Mouse (Mus musculus) myocyte (in vitro differentiated cells): ENCODE data around the gene Il34. TPM values are rescaled to one million over a fixed set of nuclear protein-coding genes. Genes with fewer than 3 reads are reported as not detected.

Experiments used
- H3K27me3 ChIP-seq: one replicate; pipeline ENCODE4 v1.6.1; 2011; ENCODE audit not compliant: control insufficient read depth, insufficient read depth, insufficient read length
- H3K36me3 ChIP-seq: one replicate; pipeline ENCODE4 v1.6.1; 2011; ENCODE audit not compliant: control insufficient read depth, insufficient read depth
- H3K4me2 ChIP-seq: one replicate; pipeline ENCODE4 v1.6.1; 2011; ENCODE audit warnings: low read depth, control low read depth
- H3K4me3 ChIP-seq: one replicate; pipeline ENCODE4 v1.5.1; 2011; ENCODE audit warnings: mild to moderate bottlenecking, control low read depth, moderate library complexity
- H3K79me2 ChIP-seq: one replicate; pipeline ENCODE4 v1.6.1; 2011; ENCODE audit not compliant: control insufficient read depth, insufficient read depth
- H3ac ChIP-seq: one replicate; pipeline ENCODE4 v1.6.1; 2011; ENCODE audit not compliant: control insufficient read depth, insufficient read length
- CEBPB ChIP-seq: IDR thresholded peaks from 2 replicates; pipeline ENCODE4 v1.6.1; 2011; ENCODE audit warnings: mild to moderate bottlenecking, moderate library complexity; ENCODE audit not compliant: poor library complexity, insufficient read depth, severe bottlenecking
- E2F4 ChIP-seq: IDR thresholded peaks from one replicate; pipeline ENCODE4 v1.6.1; 2011; ENCODE audit warnings: mild to moderate bottlenecking, control low read depth, moderate library complexity; ENCODE audit not compliant: insufficient read depth
- MAX ChIP-seq: IDR thresholded peaks from one replicate; pipeline ENCODE4 v1.6.1; 2011; ENCODE audit warnings: low read depth, mild to moderate bottlenecking, control low read depth
- MYOD1 ChIP-seq, 3 experiments: IDR thresholded peaks; one replicate each; pipeline ENCODE4 v1.6.1; 2011; ENCODE audit warnings: control low read depth in 2 of 3, low read depth in 2 of 3, mild to moderate bottlenecking in 2 of 3, moderate library complexity in 1 of 3; ENCODE audit not compliant: insufficient read length in 2 of 3, control insufficient read depth in 1 of 3
- MYOG ChIP-seq, 3 experiments: IDR thresholded peaks; one replicate each; pipeline ENCODE4 v1.6.1; 2011; ENCODE audit warnings: control low read depth in 2 of 3, low read depth in 2 of 3, mild to moderate bottlenecking in 2 of 3; ENCODE audit not compliant: insufficient read length in 2 of 3, control insufficient read depth in 1 of 3, insufficient read depth in 1 of 3
- POLR2A ChIP-seq: IDR thresholded peaks from one replicate; pipeline ENCODE4 v1.6.1; 2011; ENCODE audit warnings: low read depth, mild to moderate bottlenecking, control low read depth, moderate library complexity; ENCODE audit not compliant: insufficient read length
- POLR2AphosphoS2 ChIP-seq: IDR thresholded peaks from one replicate; pipeline ENCODE4 v1.6.1; 2011; ENCODE audit warnings: low read depth, control low read depth; ENCODE audit not compliant: insufficient read length
- REST ChIP-seq: IDR thresholded peaks from one replicate; pipeline ENCODE4 v1.6.1; 2011; ENCODE audit warnings: mild to moderate bottlenecking, control low read depth, moderate library complexity; ENCODE audit not compliant: insufficient read depth, insufficient read length
- SRF ChIP-seq: IDR thresholded peaks from one replicate; pipeline ENCODE4 v1.6.1; 2011; ENCODE audit warnings: low read depth; ENCODE audit not compliant: control insufficient read depth, insufficient read length
- TCF12 ChIP-seq: IDR thresholded peaks from one replicate; pipeline ENCODE4 v1.6.1; 2011; ENCODE audit warnings: mild to moderate bottlenecking, control low read depth; ENCODE audit not compliant: poor library complexity, insufficient read depth, severe bottlenecking
- TCF3 ChIP-seq: IDR thresholded peaks from one replicate; pipeline ENCODE4 v1.6.1; 2011; ENCODE audit warnings: low read depth, control low read depth; ENCODE audit not compliant: insufficient read length
- USF1 ChIP-seq: IDR thresholded peaks from one replicate; pipeline ENCODE4 v1.6.1; 2011; ENCODE audit warnings: low read depth, mild to moderate bottlenecking, control low read depth, moderate library complexity
- polyA plus RNA-seq: library from polyadenylated mRNA; unstranded; fragments of >200 nt; fragmentation: generic; extraction: Trizol; gene quantifications from one replicate; pipeline ENCODE4 v1.2.1, GENCODE M21; 2012; ENCODE audit warnings: missing spikeins

Gene Il34
- polyA plus RNA-seq, 1 experiment, result 13.4 TPM

DNA sequence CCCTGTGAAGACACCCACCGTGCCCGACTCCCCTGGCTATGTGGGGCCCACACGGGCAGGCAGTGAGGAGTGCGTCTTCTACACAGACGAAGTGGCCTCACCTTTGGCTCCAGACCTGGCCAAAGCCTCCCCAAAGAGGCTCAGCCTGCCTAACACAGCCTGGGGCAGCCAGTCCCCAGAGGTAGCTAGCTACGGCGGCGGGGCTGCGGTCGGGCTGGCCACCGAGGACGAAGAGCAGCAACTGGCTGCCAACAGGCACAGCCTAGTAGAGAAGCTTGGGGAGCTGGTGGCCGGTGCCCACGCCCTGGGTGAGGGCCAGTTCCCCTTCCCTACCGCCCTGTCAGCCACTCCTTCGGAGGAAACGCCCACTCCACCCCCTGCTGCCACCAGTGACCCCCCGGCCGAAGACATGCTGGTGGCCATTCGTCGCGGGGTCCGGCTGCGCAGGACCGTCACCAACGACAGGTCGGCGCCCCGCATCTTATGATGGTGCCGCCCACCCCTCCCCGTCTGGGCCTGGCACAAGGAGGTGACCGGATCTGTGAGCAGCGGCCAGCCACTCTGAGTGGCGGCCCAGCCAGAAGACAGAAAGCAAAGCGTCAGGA is 67.0 kb downstream of the Il34 start:
- no peaks in the 10 kb centered on the region for H3K79me2 ChIP-seq
- no peaks in the 10 kb centered on the region for H3K27me3 ChIP-seq
- TF ChIP-seq MYOD1 (IDR thresholded peaks at IDR 0.05; ENCODE audit: control insufficient read depth in 1 of 3, insufficient read length in 2 of 3, low read depth in 2 of 3), result no peak
- TF ChIP-seq POLR2AphosphoS2, result peak; percentile 64
- TF ChIP-seq TCF3, result no peak
- TF ChIP-seq POLR2A, result peak; percentile 1
- TF ChIP-seq USF1, result no peak
- TF ChIP-seq REST, result no peak
- H3K4me2 ChIP-seq, result no peak overlapping the region
- no peak overlapping the region for H3K4me3 ChIP-seq
- H3K36me3 ChIP-seq, result peaks cover 32% of the 10 kb centered on the region
- no peak overlapping the region for H3ac ChIP-seq

GRCm38 (mm10) chr8:110733036-110733435 is 72.7 kb downstream of the Il34 start:
- H3ac ChIP-seq, result no peak overlapping the region
- no peak for TF ChIP-seq TCF12
- no peak for TF ChIP-seq MYOG (IDR thresholded peaks at IDR 0.05; ENCODE audit: control insufficient read depth in 1 of 3, insufficient read depth in 1 of 3, insufficient read length in 2 of 3, low read depth in 2 of 3)
- TF ChIP-seq TCF3, result no peak
- no peak for TF ChIP-seq SRF

DNA sequence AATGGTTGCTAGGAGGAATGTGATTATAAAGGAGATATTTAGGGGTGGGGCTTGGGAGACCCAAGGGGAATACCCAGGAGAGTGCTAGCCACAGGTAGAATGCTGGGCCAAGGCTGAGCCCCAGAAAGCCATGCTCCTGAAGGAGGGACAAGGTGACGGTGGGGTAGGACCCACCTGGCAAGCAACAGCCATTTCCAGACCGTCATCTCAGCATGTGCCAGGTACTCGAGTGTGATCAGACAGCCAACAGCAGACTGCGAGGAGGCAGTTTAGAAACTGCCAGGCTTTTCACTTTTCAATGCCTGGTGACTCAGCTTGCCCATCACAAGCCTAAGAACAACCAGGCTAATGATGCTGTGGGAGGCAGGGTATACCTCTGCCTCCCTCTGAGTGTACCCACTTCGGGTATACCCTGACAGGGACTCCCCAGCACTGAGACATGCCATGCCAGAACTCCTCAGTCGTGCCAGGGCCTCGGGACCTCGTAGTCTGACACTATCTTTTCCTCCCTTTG is 74.3 kb downstream of the Il34 start:
- Histone ChIP-seq H3ac (no peak overlapping the region), H3K79me2 (no peaks in the 10 kb centered on the region), H3K4me3 (no peak overlapping the region), H3K4me2 (no peak overlapping the region), H3K27me3 (no peaks in the 10 kb centered on the region), H3K36me3 (peaks cover 48% of the 10 kb centered on the region)
- TF ChIP-seq MYOD1 (IDR thresholded peaks at IDR 0.05; ENCODE audit: control insufficient read depth in 1 of 3, insufficient read length in 2 of 3, low read depth in 2 of 3) (no peak), TCF3 (no peak), TCF12 (no peak), E2F4 (no peak), MYOG (IDR thresholded peaks at IDR 0.05; ENCODE audit: control insufficient read depth in 1 of 3, insufficient read depth in 1 of 3, insufficient read length in 2 of 3, low read depth in 2 of 3) (no peak), MAX (no peak), CEBPB (no peak), POLR2AphosphoS2 (peak; percentile 49), POLR2A (peak; percentile 34), USF1 (no peak), REST (no peak)

More at GRCm38 (mm10) chr8:110733036-110733435, 72.7 kb downstream of the Il34 start:
- peaks cover 54% of the 10 kb centered on the region for H3K36me3 ChIP-seq
- H3K27me3 ChIP-seq, result no peaks in the 10 kb centered on the region
- no peak overlapping the region for H3K4me2 ChIP-seq
- no peak overlapping the region for H3K4me3 ChIP-seq
- no peaks in the 10 kb centered on the region for H3K79me2 ChIP-seq

- H3ac ChIP-seq, result no peak overlapping the region
- H3K27me3 ChIP-seq, result no peaks in the 10 kb centered on the region
- no peak overlapping the region for H3K4me2 ChIP-seq
- TF ChIP-seq MAX, result no peak
- TF ChIP-seq POLR2AphosphoS2, result peak; percentile 4
- peaks cover 30% of the 10 kb centered on the region for H3K79me2 ChIP-seq
- no peak overlapping the region for H3K4me3 ChIP-seq
- H3K36me3 ChIP-seq, result peaks cover 12% of the 10 kb centered on the region
Measured at GRCm38 (mm10) chr8:110726893-110727292, 78.8 kb downstream of the Il34 start.

DNA sequence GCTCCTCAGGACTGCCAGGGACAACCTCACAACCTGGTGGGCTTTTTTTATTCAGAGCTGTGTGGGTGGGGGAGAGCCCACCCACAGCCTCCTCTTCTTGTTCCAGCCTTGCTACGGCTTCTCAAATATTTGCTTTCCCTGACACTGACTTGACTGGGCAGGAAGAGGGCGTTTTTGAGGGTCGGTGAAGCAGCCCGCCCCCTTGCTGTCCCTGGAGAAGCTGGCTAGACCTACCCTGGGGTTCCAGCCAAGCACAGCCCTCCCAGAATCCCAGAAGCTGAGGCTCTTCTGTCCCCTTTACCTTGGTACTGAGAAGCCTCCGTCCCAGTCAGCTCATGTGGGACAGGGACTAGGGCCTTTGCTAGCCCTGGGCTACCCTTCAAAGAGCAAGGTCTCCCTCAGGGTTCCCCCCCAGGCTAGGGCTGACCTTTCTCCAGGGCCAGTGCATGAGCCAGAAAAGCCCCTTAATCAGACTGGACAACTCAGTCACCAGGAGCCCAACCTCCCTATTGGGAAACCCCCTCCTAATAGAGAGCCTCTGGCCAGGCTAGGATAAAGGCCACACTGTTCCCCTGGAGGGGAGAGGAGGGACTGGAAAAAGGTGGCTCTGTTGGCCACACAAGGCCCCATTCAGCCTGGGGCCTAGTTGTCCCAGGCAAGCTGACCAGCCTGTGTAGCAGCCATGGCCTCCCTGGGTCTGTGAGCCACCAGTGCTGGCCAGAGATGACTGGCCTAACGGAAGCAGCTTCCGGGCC is 80.5 kb downstream of the Il34 start:
- peak overlapping the region; percentile 91 for H3K4me3 ChIP-seq
- H3K79me2 ChIP-seq, result peaks cover 33% of the 10 kb centered on the region
- peak overlapping the region; percentile 86 for H3K4me2 ChIP-seq
- TF ChIP-seq TCF12 (no peak), POLR2A (no peak), REST (no peak), SRF (no peak), MYOG (IDR thresholded peaks at IDR 0.05; ENCODE audit: control insufficient read depth in 1 of 3, insufficient read depth in 1 of 3, insufficient read length in 2 of 3, low read depth in 2 of 3) (no peak), CEBPB (no peak), POLR2AphosphoS2 (no peak), E2F4 (no peak), USF1 (no peak), TCF3 (no peak), MAX (no peak), MYOD1 (IDR thresholded peaks at IDR 0.05; ENCODE audit: control insufficient read depth in 1 of 3, insufficient read length in 2 of 3, low read depth in 2 of 3) (no peak)
- H3K36me3 ChIP-seq, result peaks cover 11% of the 10 kb centered on the region
- H3K27me3 ChIP-seq, result no peaks in the 10 kb centered on the region
- no peak overlapping the region for H3ac ChIP-seq
